Mouse (Mus musculus) neural tube, embryonic 15.5 days (tissue): ENCODE results near the gene Osbpl9. TPM values are rescaled to one million over a fixed set of nuclear protein-coding genes. Genes with fewer than 3 reads are reported as not detected.

Experiments used
- ATAC-seq: fragments of 200-750 bp; cut with Nextera tagmentation; 2 replicates; pipeline ENCODE4 v1.8.0; 2017; ENCODE audit warnings: mild to moderate bottlenecking, moderate TSS enrichment, moderate library complexity; ENCODE audit not compliant: low FRiP score
- H3K27ac ChIP-seq: fragments of 300-500 bp; sonication (generic); replicated peaks from 2 replicates; pipeline ENCODE4 v1.5.1; 2015; ENCODE audit warnings: mild to moderate bottlenecking, inconsistent platforms
- H3K27me3 ChIP-seq: fragments of 300-500 bp; sonication (generic); replicated peaks from 2 replicates; pipeline ENCODE4 v1.6.1; 2015; ENCODE audit warnings: inconsistent platforms
- H3K36me3 ChIP-seq: fragments of 300-500 bp; sonication (generic); 2 replicates; pipeline ENCODE4 v1.6.1; 2015; ENCODE audit warnings: inconsistent platforms
- H3K4me1 ChIP-seq: fragments of 300-500 bp; sonication (generic); 2 replicates; pipeline ENCODE4 v1.6.1; 2015; ENCODE audit warnings: inconsistent platforms
- H3K4me2 ChIP-seq: fragments of 300-500 bp; sonication (generic); 2 replicates; pipeline ENCODE4 v1.6.1; 2015; ENCODE audit warnings: inconsistent platforms, mild to moderate bottlenecking, moderate library complexity
- H3K4me3 ChIP-seq: fragments of 300-500 bp; sonication (generic); replicated peaks from 2 replicates; pipeline ENCODE4 v1.5.1; 2015; ENCODE audit warnings: mild to moderate bottlenecking, inconsistent platforms
- H3K9ac ChIP-seq: fragments of 300-500 bp; sonication (generic); replicated peaks from 2 replicates; pipeline ENCODE4 v1.6.1; 2015; ENCODE audit warnings: mild to moderate bottlenecking, inconsistent platforms
- H3K9me3 ChIP-seq: fragments of 300-500 bp; sonication (generic); replicated peaks from 2 replicates; pipeline ENCODE4 v1.6.1; 2016; ENCODE audit warnings: inconsistent platforms
- WGBS: fragments of 180-500 bp; shearing (Covaris S2); methylation state at CpG from one replicate; pipeline ENCODE4 v1.1.7; 2015; ENCODE audit warnings: mixed read lengths; 5-methylcytosine and 5-hydroxymethylcytosine counted together
- polyA plus RNA-seq: library from polyadenylated mRNA; unstranded; fragments of >200 nt; fragmentation: Nextera tagmentation; extraction: Ambion mirVana; gene quantifications from 2 replicates; pipeline ENCODE4 v1.2.1, GENCODE M21; 2015

The Osbpl9 gene
- polyA plus RNA-seq, 1 experiment from 2014 or later, result 79.1 TPM

DNA sequence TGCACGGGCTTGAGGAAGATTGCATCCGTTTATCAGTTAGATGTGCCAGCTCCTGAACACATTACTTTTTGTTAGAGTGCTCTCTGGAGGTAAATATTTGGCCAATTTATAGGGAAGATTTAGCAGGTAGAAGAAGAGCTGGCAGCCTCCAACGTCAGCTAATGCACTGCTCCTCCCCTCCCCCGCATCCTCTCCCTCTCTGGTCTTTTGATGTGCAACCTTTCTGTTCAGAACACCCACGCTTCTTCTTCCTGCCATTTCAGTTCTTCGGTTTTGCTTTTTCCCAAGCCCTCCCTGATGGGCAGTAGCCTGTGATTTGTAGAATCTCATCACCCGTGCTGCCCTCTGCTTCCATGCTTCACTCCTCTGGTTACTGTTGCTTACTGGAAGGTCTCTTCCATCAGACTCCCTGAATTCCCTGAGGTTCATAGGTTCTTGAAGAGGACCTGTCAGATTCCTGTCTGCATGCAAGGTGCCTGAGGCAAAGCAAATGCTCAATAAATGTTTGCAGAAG lies 27.8 kb upstream of the Osbpl9 start:
- Histone ChIP-seq H3K4me1 (peaks cover 14% of the 10 kb centered on the region), H3K27me3 (no peaks in the 10 kb centered on the region), H3K4me3 (no peak overlapping the region), H3K9ac (no peak overlapping the region), H3K4me2 (0 out of 2 replicates have a peak overlapping the region, but pooled peaks have one; percentile 5), H3K27ac (no peak overlapping the region), H3K9me3 (no peaks in the 10 kb centered on the region), H3K36me3 (no peaks in the 10 kb centered on the region)
- no peak for ATAC-seq
- WGBS, result 47% methylated on average over 7 of the region's 7 CpGs

DNA sequence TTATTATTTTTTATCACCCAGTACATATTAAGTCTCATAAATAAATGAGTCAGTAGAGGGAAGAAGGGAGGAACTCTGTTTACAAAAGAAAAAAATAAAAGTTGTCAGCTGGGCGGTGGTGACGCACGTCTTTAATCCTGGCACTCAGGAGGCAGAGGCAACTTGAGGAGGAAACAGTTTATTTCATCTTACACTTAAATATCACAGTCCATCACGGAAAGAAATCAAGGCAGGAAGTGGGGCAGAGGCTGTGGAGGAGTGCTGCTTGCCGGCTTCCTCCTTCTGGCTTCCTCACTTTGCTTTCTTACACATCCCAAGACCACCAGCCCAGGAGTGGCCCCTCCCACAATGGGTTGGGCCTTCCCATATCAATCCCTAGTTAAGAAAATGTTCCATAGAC lies 24.0 kb upstream of the Osbpl9 start:
- H3K36me3 ChIP-seq, result no peaks in the 10 kb centered on the region
- no peaks in the 10 kb centered on the region for H3K27me3 ChIP-seq
- peak overlapping the region; percentile 58 for H3K27ac ChIP-seq
- peaks cover 14% of the 10 kb centered on the region for H3K4me1 ChIP-seq
- no peak overlapping the region for H3K9ac ChIP-seq
- 64% methylated on average over 5 of the region's 5 CpGs for WGBS
- H3K9me3 ChIP-seq, result no peaks in the 10 kb centered on the region
- H3K4me3 ChIP-seq, result no peak overlapping the region
- H3K4me2 ChIP-seq, result no peak overlapping the region
- ATAC-seq, result no peak

DNA sequence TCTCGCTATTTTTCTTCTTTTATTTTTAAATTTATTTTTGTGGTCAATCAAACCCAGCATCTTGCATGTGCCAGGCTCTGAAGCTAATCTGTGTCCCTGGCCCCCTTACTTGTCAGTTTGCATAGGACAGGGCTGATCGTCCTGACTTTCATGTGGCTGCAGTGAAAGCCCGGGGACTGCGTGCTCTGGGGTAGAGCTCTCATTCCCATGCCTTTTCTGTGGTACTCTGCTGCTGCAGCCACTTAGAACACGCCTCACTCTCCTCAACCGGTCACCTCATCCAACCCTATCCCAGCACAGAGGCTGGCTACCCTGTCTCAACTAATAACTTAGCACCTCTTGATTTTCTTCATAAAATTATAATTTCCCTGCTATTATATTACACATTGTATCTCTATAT lies 23.5 kb upstream of the Osbpl9 start:
- no peaks in the 10 kb centered on the region for H3K36me3 ChIP-seq
- no peaks in the 10 kb centered on the region for H3K9me3 ChIP-seq
- H3K4me2 ChIP-seq, result no peak overlapping the region
- H3K4me1 ChIP-seq, result peaks cover 14% of the 10 kb centered on the region
- no peak overlapping the region for H3K9ac ChIP-seq
- H3K27ac ChIP-seq, result peak overlapping the region; percentile 80
- WGBS, result 49% methylated on average over 6 of the region's 6 CpGs
- H3K4me3 ChIP-seq, result no peak overlapping the region
- ATAC-seq, result peak; percentile 45
- no peaks in the 10 kb centered on the region for H3K27me3 ChIP-seq

- peak; percentile 90 for ATAC-seq
- Histone ChIP-seq H3K4me3 (no peak overlapping the region), H3K27ac (peak overlapping the region; percentile 80), H3K27me3 (no peaks in the 10 kb centered on the region), H3K4me1 (peaks cover 14% of the 10 kb centered on the region), H3K9me3 (no peaks in the 10 kb centered on the region), H3K36me3 (no peaks in the 10 kb centered on the region), H3K4me2 (no peak overlapping the region), H3K9ac (no peak overlapping the region)
- WGBS, result 31% methylated on average over 13 of the region's 13 CpGs
Measured at GRCm38 (mm10) chr4:109224762-109225552, 22.9 kb upstream of the Osbpl9 start.

- H3K4me2 ChIP-seq, result no peak overlapping the region
- peaks cover 8% of the 10 kb centered on the region; the same call in 1 of the 2 replicates for H3K4me1 ChIP-seq
- H3K9ac ChIP-seq, result no peak overlapping the region
- H3K36me3 ChIP-seq, result no peaks in the 10 kb centered on the region
- H3K27ac ChIP-seq, result no peak overlapping the region
- H3K27me3 ChIP-seq, result no peaks in the 10 kb centered on the region
- WGBS, result 84% methylated on average over 3 of the region's 3 CpGs
- no peaks in the 10 kb centered on the region for H3K9me3 ChIP-seq
- ATAC-seq, result no peak
- no peak overlapping the region for H3K4me3 ChIP-seq
Measured at GRCm38 (mm10) chr4:109222001-109222400, 19.9 kb upstream of the Osbpl9 start.

GRCm38 (mm10) chr4:109220441-109220940 lies 18.4 kb upstream of the Osbpl9 start:
- Histone ChIP-seq H3K27ac (no peak overlapping the region), H3K27me3 (no peaks in the 10 kb centered on the region), H3K36me3 (no peaks in the 10 kb centered on the region), H3K4me2 (no peak overlapping the region), H3K9me3 (no peaks in the 10 kb centered on the region), H3K4me1 (peaks cover 5% of the 10 kb centered on the region; the same call in 1 of the 2 replicates), H3K9ac (no peak overlapping the region), H3K4me3 (no peak overlapping the region)
- no peak for ATAC-seq
- 77% methylated on average over 14 of the region's 14 CpGs for WGBS

DNA sequence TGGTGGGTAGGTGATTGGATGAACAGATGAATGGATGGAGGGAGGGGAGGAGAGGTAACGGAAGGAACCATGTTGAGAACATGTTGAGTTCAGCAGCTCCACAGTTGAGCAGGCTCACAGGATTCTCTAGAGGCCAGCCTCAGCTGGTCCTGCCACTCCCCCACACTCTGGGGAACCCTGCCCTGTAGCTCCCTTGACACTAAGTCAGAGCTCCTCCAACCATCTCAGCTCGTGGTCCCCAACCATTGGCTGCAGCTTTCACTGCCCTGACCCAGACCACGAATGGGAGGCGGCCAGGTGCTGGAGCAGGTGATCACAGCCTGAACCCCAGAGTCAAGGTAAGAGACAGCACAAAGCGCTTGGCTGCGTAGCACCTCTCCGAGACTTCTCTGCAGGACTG lies 15.9 kb upstream of the Osbpl9 start:
- Histone ChIP-seq H3K4me3 (no peak overlapping the region), H3K27me3 (no peaks in the 10 kb centered on the region), H3K9ac (no peak overlapping the region), H3K4me1 (0 out of 2 replicates have a peak, but pooled peaks cover 3% of the 10 kb centered on the region), H3K9me3 (no peaks in the 10 kb centered on the region), H3K36me3 (no peaks in the 10 kb centered on the region), H3K4me2 (no peak overlapping the region), H3K27ac (no peak overlapping the region)
- no peak for ATAC-seq
- 85% methylated on average over 7 of the region's 7 CpGs for WGBS

- Histone ChIP-seq H3K4me3 (no peak overlapping the region), H3K27ac (no peak overlapping the region), H3K9me3 (no peaks in the 10 kb centered on the region), H3K27me3 (no peaks in the 10 kb centered on the region), H3K9ac (no peak overlapping the region), H3K36me3 (no peaks in the 10 kb centered on the region), H3K4me2 (no peak overlapping the region), H3K4me1 (peaks cover 8% of the 10 kb centered on the region; the same call in 1 of the 2 replicates)
- no peak for ATAC-seq
- WGBS, result 78% methylated on average over 3 of the region's 3 CpGs
Measured at GRCm38 (mm10) chr4:109213986-109214385, 11.9 kb upstream of the Osbpl9 start.

GRCm38 (mm10) chr4:109210881-109211280 lies 8.8 kb upstream of the Osbpl9 start:
- Histone ChIP-seq H3K9me3 (no peaks in the 10 kb centered on the region), H3K4me3 (no peak overlapping the region), H3K4me1 (peaks cover 8% of the 10 kb centered on the region; the same call in 1 of the 2 replicates), H3K4me2 (no peak overlapping the region), H3K27me3 (no peaks in the 10 kb centered on the region), H3K36me3 (no peaks in the 10 kb centered on the region), H3K27ac (0 out of 2 replicates have a peak overlapping the region, but pooled peaks have one; percentile 11), H3K9ac (no peak overlapping the region)
- WGBS, result 51% methylated on average over 4 of the region's 4 CpGs
- ATAC-seq, result no peak

DNA sequence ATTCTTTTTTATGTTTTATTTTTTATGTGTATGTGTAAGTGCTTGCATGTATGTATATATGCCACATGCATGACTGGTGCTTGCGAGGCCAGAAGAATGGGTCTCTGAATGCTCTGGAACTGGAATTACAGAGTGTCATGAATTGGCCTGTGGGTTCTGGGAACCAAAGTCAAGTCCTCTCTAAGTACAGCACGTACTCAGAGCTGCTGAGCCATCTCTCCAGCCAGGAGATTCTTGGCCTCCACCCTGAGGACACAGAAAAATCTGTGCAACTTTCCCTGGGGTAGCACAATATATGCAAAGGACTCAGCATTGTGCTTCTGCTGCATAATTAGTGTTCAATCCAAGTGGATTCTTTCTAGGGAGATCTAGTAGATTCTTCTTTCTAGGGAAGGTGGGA lies 8.2 kb upstream of the Osbpl9 start:
- Histone ChIP-seq H3K27ac (no peak overlapping the region), H3K9me3 (no peaks in the 10 kb centered on the region), H3K4me1 (peaks cover 6% of the 10 kb centered on the region; the same call in 1 of the 2 replicates), H3K9ac (no peak overlapping the region), H3K4me2 (no peak overlapping the region), H3K27me3 (no peaks in the 10 kb centered on the region), H3K36me3 (no peaks in the 10 kb centered on the region), H3K4me3 (no peak overlapping the region)
- ATAC-seq, result no peak
- WGBS, result 71% methylated on average over 2 of the region's 2 CpGs

- Histone ChIP-seq H3K27me3 (no peaks in the 10 kb centered on the region), H3K4me3 (no peak overlapping the region), H3K4me1 (peaks cover 5% of the 10 kb centered on the region; the same call in 1 of the 2 replicates), H3K9me3 (no peaks in the 10 kb centered on the region), H3K9ac (no peak overlapping the region), H3K27ac (no peak overlapping the region), H3K36me3 (no peaks in the 10 kb centered on the region), H3K4me2 (no peak overlapping the region)
- WGBS, result 75% methylated on average over 5 of the region's 5 CpGs
- no peak for ATAC-seq
Measured at GRCm38 (mm10) chr4:109207524-109207923, 5.5 kb upstream of the Osbpl9 start.

DNA sequence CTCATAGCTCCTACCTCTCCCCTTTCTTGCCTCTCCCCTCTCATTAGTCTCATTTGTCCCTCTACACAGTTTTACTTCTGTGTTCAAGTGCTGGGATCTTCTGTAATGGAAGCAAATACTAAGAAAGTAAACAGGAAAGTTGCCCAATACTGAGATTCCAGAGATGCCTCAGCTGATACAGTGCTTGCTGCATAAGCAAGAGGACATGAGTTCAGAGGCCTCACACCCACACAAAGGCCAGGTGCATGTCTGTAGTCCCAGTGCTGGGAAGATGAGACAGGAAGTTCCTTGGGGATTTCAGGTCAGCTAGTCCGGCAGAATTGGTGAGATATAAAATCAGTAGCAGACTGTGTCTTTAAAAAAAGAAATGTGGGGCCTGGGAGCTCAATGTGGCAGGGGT lies 2.3 kb upstream of the Osbpl9 start:
- Histone ChIP-seq H3K9me3 (no peaks in the 10 kb centered on the region), H3K9ac (no peak overlapping the region), H3K4me2 (no peak overlapping the region), H3K36me3 (no peaks in the 10 kb centered on the region), H3K4me1 (peaks cover 14% of the 10 kb centered on the region), H3K27me3 (no peaks in the 10 kb centered on the region), H3K27ac (no peak overlapping the region), H3K4me3 (no peak overlapping the region)
- ATAC-seq, result no peak
- 64% methylated on average over 1 of the region's 1 CpGs for WGBS
